Mouse (Mus musculus) hindbrain, embryonic 12.5 days (tissue): ENCODE measurements around the gene Kcmf1. TPM values are rescaled to one million over a fixed set of nuclear protein-coding genes. Genes with fewer than 3 reads are reported as not detected.

Source experiments
- ATAC-seq: fragments of 200-750 bp; cut with Nextera tagmentation; 2 replicates; pipeline ENCODE4 v1.8.0; 2017; ENCODE audit warnings: moderate TSS enrichment; ENCODE audit not compliant: low FRiP score
- H3K27ac ChIP-seq: fragments of 300-500 bp; sonication (generic); 2 replicates; pipeline ENCODE4 v1.5.1; 2016; ENCODE audit warnings: mild to moderate bottlenecking
- H3K27me3 ChIP-seq: fragments of 300-500 bp; sonication (generic); 2 replicates; pipeline ENCODE4 v1.6.1; 2016; ENCODE audit warnings: mild to moderate bottlenecking
- H3K36me3 ChIP-seq: fragments of 300-500 bp; sonication (generic); 2 replicates; pipeline ENCODE4 v1.6.1; 2016; ENCODE audit warnings: mild to moderate bottlenecking
- H3K4me1 ChIP-seq: fragments of 300-500 bp; sonication (generic); 2 replicates; pipeline ENCODE4 v1.6.1; 2016
- H3K4me2 ChIP-seq: fragments of 300-500 bp; sonication (generic); replicated peaks from 2 replicates; pipeline ENCODE4 v1.6.1; 2016; ENCODE audit warnings: mild to moderate bottlenecking
- H3K4me3 ChIP-seq: fragments of 300-500 bp; sonication (generic); 2 replicates; pipeline ENCODE4 v1.5.1; 2016; ENCODE audit warnings: mild to moderate bottlenecking
- H3K9ac ChIP-seq: fragments of 300-500 bp; sonication (generic); 2 replicates; pipeline ENCODE4 v1.6.1; 2016; ENCODE audit warnings: mild to moderate bottlenecking, moderate library complexity
- H3K9me3 ChIP-seq: fragments of 300-500 bp; sonication (generic); replicated peaks from 2 replicates; pipeline ENCODE4 v1.6.1; 2016; ENCODE audit warnings: mild to moderate bottlenecking
- WGBS: fragments of 180-500 bp; shearing (Covaris S2); methylation state at CpG from one replicate; pipeline ENCODE4 v1.1.7; 2016; 5-methylcytosine and 5-hydroxymethylcytosine counted together
- polyA plus RNA-seq: library from polyadenylated mRNA; unstranded; fragments of >200 nt; fragmentation: Nextera tagmentation; extraction: Ambion mirVana; gene quantifications from 2 replicates; pipeline ENCODE4 v1.2.1, GENCODE M21; 2016

Gene Kcmf1
- polyA plus RNA-seq, 1 experiment from 2014 or later = 49.0 TPM

GRCm38 (mm10) chr6:72923381-72923780, 23.6 kb upstream of the Kcmf1 start:
- H3K4me2 ChIP-seq = no peak overlapping the region
- 83% methylated on average over 8 of the region's 8 CpGs for WGBS

GRCm38 (mm10) chr6:72921081-72921480, 21.3 kb upstream of the Kcmf1 start:
- Histone ChIP-seq H3K27ac (no peak overlapping the region), H3K4me3 (no peak overlapping the region)
- WGBS = 92% methylated on average over 3 of the region's 3 CpGs

More at GRCm38 (mm10) chr6:72923381-72923780, 23.6 kb upstream of the Kcmf1 start:
- H3K27ac ChIP-seq = no peak overlapping the region
- H3K27me3 ChIP-seq = no peaks in the 10 kb centered on the region
- no peaks in the 10 kb centered on the region for H3K9me3 ChIP-seq
- no peak overlapping the region for H3K9ac ChIP-seq
- ATAC-seq = no peak
- no peak overlapping the region for H3K4me3 ChIP-seq
- peaks cover 4% of the 10 kb centered on the region; the same call in 1 of the 2 replicates for H3K4me1 ChIP-seq
- no peaks in the 10 kb centered on the region for H3K36me3 ChIP-seq

GRCm38 (mm10) chr6:72918510-72919033, 18.8 kb upstream of the Kcmf1 start:
- Histone ChIP-seq H3K4me2 (no peak overlapping the region), H3K9me3 (no peaks in the 10 kb centered on the region), H3K27me3 (no peaks in the 10 kb centered on the region), H3K4me3 (no peak overlapping the region), H3K27ac (no peak overlapping the region), H3K4me1 (no peaks in the 10 kb centered on the region), H3K9ac (no peak overlapping the region), H3K36me3 (no peaks in the 10 kb centered on the region)
- ATAC-seq = no peak
- WGBS = 71% methylated on average over 9 of the region's 9 CpGs

More at GRCm38 (mm10) chr6:72921081-72921480, 21.3 kb upstream of the Kcmf1 start:
- ATAC-seq = no peak
- Histone ChIP-seq H3K4me2 (no peak overlapping the region), H3K9me3 (no peaks in the 10 kb centered on the region), H3K4me1 (no peaks in the 10 kb centered on the region), H3K9ac (no peak overlapping the region), H3K36me3 (no peaks in the 10 kb centered on the region), H3K27me3 (no peaks in the 10 kb centered on the region)

- Histone ChIP-seq H3K27ac (no peak overlapping the region), H3K4me3 (no peak overlapping the region), H3K9ac (no peak overlapping the region), H3K4me2 (no peak overlapping the region), H3K36me3 (no peaks in the 10 kb centered on the region), H3K9me3 (no peaks in the 10 kb centered on the region), H3K27me3 (no peaks in the 10 kb centered on the region), H3K4me1 (no peaks in the 10 kb centered on the region)
- ATAC-seq = no peak
- 80% methylated on average over 7 of the region's 7 CpGs for WGBS
Observed at GRCm38 (mm10) chr6:72916330-72916729, 16.6 kb upstream of the Kcmf1 start.

GRCm38 (mm10) chr6:72914087-72914749, 14.4 kb upstream of the Kcmf1 start:
- Histone ChIP-seq H3K4me2 (no peak overlapping the region), H3K27ac (no peak overlapping the region), H3K4me3 (no peak overlapping the region), H3K9me3 (no peaks in the 10 kb centered on the region), H3K4me1 (no peaks in the 10 kb centered on the region), H3K36me3 (no peaks in the 10 kb centered on the region), H3K27me3 (no peaks in the 10 kb centered on the region), H3K9ac (no peak overlapping the region)
- 84% methylated on average over 6 of the region's 6 CpGs for WGBS
- ATAC-seq = no peak

- no peaks in the 10 kb centered on the region for H3K27me3 ChIP-seq
- no peaks in the 10 kb centered on the region for H3K36me3 ChIP-seq
- no peak overlapping the region for H3K27ac ChIP-seq
- H3K9me3 ChIP-seq = no peaks in the 10 kb centered on the region
- WGBS = 66% methylated on average over 4 of the region's 4 CpGs
- H3K4me3 ChIP-seq = no peak overlapping the region
- H3K9ac ChIP-seq = no peak overlapping the region
- no peak for ATAC-seq
- no peaks in the 10 kb centered on the region for H3K4me1 ChIP-seq
- H3K4me2 ChIP-seq = no peak overlapping the region
Observed at GRCm38 (mm10) chr6:72911261-72911660, 11.5 kb upstream of the Kcmf1 start.

- H3K27me3 ChIP-seq = no peaks in the 10 kb centered on the region
- peaks cover 10% of the 10 kb centered on the region for H3K4me1 ChIP-seq
- ATAC-seq = no peak
- no peak overlapping the region for H3K4me2 ChIP-seq
- H3K36me3 ChIP-seq = no peaks in the 10 kb centered on the region
- WGBS = 77% methylated on average over 6 of the region's 6 CpGs
- H3K27ac ChIP-seq = no peak overlapping the region
- H3K4me3 ChIP-seq = no peak overlapping the region
- H3K9me3 ChIP-seq = no peaks in the 10 kb centered on the region
- no peak overlapping the region for H3K9ac ChIP-seq
Observed at GRCm38 (mm10) chr6:72902254-72902990, 2.6 kb upstream of the Kcmf1 start.

DNA sequence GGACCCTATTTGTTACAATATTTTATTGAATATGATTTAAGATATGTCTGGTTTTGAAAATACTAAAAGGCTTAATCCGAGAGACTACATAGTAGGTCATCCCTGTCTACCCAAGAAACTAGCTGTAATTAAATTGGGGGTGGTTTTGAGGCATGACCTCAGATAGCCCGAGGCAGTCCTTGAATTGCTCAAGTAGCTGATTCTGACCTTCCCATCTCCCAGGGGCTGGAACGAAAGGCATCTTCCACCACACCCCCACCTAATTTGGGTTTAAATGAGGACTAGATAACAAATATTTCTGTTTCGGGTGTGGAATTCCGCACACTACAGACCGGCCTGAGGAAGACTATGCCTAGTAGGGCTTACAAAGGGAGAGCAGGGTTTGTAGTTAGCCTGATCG, 1.2 kb upstream of the Kcmf1 start:
- Histone ChIP-seq H3K27me3 (no peaks in the 10 kb centered on the region), H3K4me3 (0 out of 2 replicates have a peak overlapping the region, but pooled peaks have one; percentile 98), H3K36me3 (no peaks in the 10 kb centered on the region), H3K9ac (peak overlapping the region; percentile 99; the same call in 1 of the 2 replicates), H3K9me3 (no peaks in the 10 kb centered on the region), H3K27ac (no peak overlapping the region), H3K4me1 (peaks cover 15% of the 10 kb centered on the region), H3K4me2 (peak overlapping the region; percentile 75)
- ATAC-seq = no peak
- WGBS = 60% methylated on average over 7 of the region's 7 CpGs

GRCm38 (mm10) chr6:72899201-72899780, 488 bp downstream of the Kcmf1 start:
- ATAC-seq = peak; percentile 72
- H3K9ac ChIP-seq = peak overlapping the region; percentile 99
- H3K27me3 ChIP-seq = no peaks in the 10 kb centered on the region
- 0% methylated on average over 53 of the region's 85 CpGs for whole genome bisulfite sequencing
- H3K4me1 ChIP-seq = peaks cover 15% of the 10 kb centered on the region
- peak overlapping the region; percentile 75 for H3K4me2 ChIP-seq
- no peaks in the 10 kb centered on the region for H3K9me3 ChIP-seq
- H3K27ac ChIP-seq = peak overlapping the region; percentile 99
- no peaks in the 10 kb centered on the region for H3K36me3 ChIP-seq
- peak overlapping the region; percentile 98 for H3K4me3 ChIP-seq

- Histone ChIP-seq H3K4me2 (peak overlapping the region; percentile 75), H3K9ac (peak overlapping the region; percentile 99), H3K9me3 (no peaks in the 10 kb centered on the region), H3K4me1 (peaks cover 15% of the 10 kb centered on the region), H3K27ac (peak overlapping the region; percentile 99), H3K4me3 (peak overlapping the region; percentile 98), H3K27me3 (no peaks in the 10 kb centered on the region), H3K36me3 (no peaks in the 10 kb centered on the region)
- ATAC-seq = peak; percentile 51
- under 1% methylated on average over 69 of the region's 71 CpGs for WGBS
Observed at GRCm38 (mm10) chr6:72898244-72899200, 1.3 kb downstream of the Kcmf1 start.

- Histone ChIP-seq H3K27ac (no peak overlapping the region), H3K27me3 (no peaks in the 10 kb centered on the region), H3K4me1 (peaks cover 10% of the 10 kb centered on the region), H3K9ac (no peak overlapping the region), H3K36me3 (no peaks in the 10 kb centered on the region), H3K4me3 (no peak overlapping the region), H3K9me3 (no peaks in the 10 kb centered on the region), H3K4me2 (no peak overlapping the region)
- no peak for ATAC-seq
- WGBS = 87% methylated on average over 3 of the region's 3 CpGs
Observed at GRCm38 (mm10) chr6:72895000-72895399, 4.8 kb downstream of the Kcmf1 start.
